Mouse (Mus musculus) right cerebral cortex, postnatal 10 days (tissue): Measurements from ENCODE around the gene Macrod1.

Experiments
- DNase-seq, 2 experiments: peaks; one replicate each; pipeline ENCODE4 v3.0.0; 2021; ENCODE audit warnings: low spot score in 2 of 2

Gene Macrod1

DNA sequence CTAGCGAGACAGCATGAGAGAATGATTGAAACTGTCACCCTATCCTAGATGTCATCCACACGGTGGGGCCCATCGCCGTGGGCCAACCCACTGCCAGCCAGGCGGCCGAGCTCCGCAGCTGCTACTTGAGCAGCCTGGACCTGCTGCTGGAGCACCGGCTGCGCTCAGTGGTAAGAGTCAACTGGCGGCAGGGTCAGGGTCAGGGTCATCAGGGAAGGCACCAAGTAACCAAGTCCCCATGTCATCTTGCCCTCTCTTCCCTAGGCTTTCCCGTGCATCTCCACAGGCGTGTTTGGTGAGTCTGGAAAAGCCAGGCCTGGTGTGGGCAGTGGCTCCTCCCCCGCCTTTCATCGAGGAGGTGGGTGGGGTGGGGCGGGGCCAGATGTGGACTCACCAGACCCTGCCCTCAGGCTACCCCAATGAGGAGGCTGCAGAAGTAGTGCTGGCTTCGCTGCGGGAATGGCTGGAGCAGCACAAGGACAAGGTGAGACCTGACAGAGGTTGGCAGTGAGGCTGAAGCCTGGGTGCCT lies 140.2 kb downstream of the Macrod1 start:
- no peak for DNase-seq

DNA sequence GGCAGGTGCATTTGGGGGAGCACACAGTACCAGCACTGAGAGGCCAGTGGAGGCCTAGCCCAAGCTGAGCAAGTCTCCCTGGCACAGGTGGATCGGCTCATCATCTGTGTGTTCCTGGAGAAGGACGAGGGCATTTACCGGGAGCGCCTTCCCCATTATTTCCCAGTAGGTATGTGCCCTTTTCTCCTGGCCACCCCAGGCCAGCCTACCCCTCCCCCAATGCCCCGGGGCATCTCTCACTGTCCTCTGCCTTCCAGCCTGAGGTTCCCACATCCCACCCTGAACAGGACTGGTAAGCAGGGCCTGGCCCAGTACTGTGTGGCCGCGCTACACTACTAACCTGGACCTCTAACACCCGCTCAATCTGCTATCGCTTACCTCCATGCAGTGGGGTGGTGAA lies 140.8 kb downstream of the Macrod1 start:
- DNase-seq, result no peak

DNA sequence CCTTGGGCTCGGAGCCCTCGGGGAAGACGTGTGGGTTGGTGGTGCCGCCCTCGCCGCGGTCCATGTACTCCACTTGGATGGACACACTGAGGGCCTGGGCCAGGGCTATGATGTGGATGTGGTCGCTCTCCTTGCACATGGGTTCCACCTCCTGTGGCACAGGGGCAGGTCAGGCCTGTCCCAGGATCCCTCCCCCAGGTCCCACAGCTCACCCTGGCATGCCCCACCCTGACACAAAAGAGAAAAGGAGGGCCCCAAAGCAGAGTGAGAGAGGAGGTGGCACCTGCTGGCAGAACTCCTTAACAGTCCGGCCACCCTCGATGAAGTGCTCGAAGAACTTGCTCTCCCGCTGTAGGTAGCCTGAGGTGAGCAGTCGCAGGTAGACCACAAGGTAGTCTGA lies 142.5 kb downstream of the Macrod1 start:
- DNase-seq, result no peak

DNA sequence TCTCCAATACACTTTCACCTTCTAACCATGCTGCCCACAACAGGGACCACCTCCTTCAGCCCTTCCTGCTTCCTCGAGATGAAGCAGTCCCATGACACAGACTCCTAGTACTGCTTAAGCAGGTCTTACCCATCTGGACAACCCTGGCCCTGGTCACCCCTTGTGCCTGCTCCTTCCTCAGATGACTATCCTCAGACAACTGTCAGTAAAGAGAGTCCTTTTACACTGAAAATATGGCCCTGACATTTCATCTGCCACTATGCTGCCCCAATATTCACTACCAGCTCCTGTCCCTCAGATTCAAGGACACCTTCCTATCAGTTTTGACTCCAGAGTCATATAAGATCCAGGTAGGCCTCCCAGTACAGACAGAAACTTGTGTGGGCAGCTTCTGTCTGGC lies 143.8 kb downstream of the Macrod1 start:
- no peak for DNase-seq

DNA sequence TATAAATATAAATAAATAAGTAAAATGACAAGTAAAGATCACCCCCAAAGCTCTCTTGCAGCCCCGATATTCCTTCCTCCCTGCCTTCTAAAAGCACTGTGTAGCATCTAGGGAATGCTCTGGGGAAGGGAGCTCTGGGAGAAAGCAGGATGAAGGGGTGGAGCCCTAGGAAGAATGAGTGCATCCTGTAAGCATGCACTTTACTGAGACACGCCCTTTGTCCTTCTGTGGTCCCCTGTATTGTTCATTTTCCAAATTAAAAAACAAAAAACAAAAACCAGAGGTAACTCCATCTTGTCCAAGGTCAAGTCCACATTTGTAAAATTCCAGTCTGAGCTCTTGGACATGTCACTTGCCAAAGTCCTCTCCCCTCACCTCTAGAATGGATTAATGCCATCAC lies 148.3 kb downstream of the Macrod1 start:
- DNase-seq, result no peak

DNA sequence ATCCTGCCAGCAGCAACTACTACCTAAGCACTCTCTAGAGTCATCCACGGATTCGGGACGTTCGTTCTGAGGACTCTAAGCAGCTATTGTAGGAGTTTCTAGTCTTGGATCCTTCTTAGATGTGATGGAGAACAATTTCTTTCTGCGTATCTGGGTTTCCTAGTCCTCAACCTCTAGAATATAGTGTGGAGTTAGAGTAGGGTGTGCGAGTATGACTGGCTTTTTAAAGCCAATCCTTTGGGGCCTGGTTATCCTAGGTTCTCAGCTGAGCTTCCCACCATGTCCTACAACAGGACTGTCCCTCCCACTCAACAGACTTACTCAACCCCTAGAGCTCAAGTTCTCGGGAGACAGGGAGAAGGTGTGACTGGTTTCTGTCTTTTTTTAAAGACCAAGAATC lies 148.7 kb downstream of the Macrod1 start:
- DNase-seq, result no peak

GRCm38 (mm10) chr19:7205753-7206736 lies 149.4 kb downstream of the Macrod1 start, which contains the start of gene Otub1:
TSS of gene Otub1 (minus strand) at chr19:7206316.
- DNase-seq, result peak; percentile 96

GRCm38 (mm10) chr19:7209907-7210646 lies 153.5 kb downstream of the Macrod1 start:
- no peak for DNase-seq

- no peak for DNase-seq
Observed at GRCm38 (mm10) chr19:7212216-7212615, 155.6 kb downstream of the Macrod1 start.

GRCm38 (mm10) chr19:7213010-7213409 lies 156.4 kb downstream of the Macrod1 start:
- DNase-seq, result no peak

GRCm38 (mm10) chr19:7214484-7214883 lies 157.9 kb downstream of the Macrod1 start:
- peak in 1 of 2 experiments; percentile 61 for DNase-seq

DNA sequence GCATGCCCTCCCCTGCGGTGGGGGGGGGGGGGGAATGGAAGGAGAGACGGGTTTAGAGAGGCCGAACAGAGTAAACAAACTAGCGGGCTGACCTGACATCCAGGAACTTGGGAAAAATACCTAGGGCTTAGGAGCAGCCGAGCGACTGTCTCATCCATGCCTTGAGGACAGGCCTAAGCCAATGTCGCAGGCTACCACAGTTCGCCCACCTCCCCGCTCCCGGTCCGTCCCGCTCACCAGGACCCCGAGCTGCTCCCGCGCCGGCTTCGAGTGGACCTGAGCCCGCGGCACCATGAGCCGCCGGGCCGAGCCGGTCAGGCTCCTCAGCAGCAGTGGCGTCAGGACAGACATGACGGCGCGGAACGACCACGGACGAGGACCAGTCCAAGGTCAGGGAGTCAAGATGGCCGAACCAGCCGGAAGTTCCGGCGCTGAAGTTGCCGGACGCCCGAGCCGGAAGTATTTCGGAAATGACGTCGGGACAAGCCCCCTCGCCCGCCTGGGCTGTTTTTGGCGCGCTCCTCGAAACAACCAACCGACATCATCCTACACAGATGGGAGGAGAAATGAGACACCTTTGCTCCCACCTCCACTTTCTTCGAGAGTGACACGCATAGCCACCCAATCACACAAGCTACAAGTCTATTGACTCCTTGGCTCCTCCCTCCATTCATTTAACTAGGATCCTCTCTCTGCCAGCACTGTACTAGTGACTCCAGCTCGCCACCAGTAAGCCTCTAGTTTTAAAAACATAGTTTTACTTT lies 160.7 kb downstream of the Macrod1 start, which contains the start of gene Cox8a:
Gene Cox8a (minus strand): TSS at position 455 of the 764 bp plus-strand sequence.
- peak; percentile 98 to 99 for DNase-seq

DNA sequence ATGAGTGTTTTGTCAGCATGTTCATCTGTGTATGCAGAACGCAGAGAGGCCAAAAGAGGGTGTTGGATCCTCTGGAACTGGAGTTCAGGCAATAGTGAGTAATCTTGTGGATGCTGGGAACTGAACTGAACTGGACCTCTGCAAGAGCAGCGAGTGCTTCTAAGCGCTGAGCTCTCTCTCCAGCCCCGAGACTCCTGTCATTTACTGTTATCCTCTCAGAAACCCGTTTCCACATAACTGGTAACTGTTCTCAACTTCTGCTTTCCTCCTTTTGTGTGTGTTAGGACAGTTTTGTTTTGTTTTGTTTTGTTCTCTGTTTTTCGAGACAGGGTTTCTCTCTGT lies 161.3 kb downstream of the Macrod1 start:
- DNase-seq, result no peak

- no peak for DNase-seq
Observed at GRCm38 (mm10) chr19:7218753-7219152, 162.1 kb downstream of the Macrod1 start.

DNA sequence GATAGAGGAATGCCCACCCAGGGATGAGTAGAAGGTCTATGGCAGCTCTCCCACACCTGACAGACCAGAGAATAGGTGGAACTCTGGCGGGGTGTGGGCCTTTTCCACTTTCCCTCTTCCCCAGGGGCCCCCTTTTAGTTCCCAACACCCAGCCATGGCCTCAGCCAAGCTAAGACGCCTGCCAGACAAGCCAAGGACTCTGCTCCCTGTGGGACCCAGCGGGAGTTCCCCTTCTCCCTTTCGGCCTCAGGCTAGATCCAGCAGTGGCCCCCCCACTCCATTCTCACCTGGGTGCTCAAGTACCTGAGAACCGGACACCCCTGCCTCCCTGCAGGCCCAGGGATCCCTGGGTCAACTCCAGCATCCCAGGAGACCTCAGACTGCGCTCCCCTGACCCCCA lies 165.6 kb downstream of the Macrod1 start:
- no peak for DNase-seq

- DNase-seq, result no peak
Observed at GRCm38 (mm10) chr19:7223488-7223887, 166.9 kb downstream of the Macrod1 start.

GRCm38 (mm10) chr19:7224253-7224652 lies 167.6 kb downstream of the Macrod1 start:
- no peak for DNase-seq

DNA sequence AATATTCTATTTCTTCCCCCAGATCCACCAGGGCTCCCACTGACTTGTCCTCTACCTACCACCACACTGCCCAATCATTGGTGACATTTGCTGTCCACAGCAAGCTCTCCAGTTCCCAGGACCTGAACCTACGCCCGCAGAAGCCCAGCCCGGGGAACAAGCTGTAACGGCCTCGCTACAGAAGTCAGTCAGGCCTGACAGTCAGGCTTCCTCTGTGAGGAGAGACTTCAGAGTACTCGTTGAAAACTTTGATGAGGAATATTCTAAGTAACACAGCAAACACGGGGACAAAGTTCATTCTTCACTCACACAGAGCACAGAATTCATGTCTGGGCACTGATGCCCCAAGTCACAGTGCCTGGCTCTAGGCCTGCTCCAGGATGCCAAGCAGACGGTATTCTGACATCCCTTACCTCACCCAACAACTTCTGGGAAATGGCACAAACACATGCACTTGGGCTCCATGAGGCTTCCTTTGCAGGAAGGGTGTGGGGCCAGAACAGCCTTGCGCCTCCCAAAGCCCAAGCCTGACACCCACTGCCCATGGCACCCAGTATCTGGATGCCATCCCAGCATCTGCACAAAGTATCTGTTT lies 168.6 kb downstream of the Macrod1 start:
- no peak for DNase-seq

DNA sequence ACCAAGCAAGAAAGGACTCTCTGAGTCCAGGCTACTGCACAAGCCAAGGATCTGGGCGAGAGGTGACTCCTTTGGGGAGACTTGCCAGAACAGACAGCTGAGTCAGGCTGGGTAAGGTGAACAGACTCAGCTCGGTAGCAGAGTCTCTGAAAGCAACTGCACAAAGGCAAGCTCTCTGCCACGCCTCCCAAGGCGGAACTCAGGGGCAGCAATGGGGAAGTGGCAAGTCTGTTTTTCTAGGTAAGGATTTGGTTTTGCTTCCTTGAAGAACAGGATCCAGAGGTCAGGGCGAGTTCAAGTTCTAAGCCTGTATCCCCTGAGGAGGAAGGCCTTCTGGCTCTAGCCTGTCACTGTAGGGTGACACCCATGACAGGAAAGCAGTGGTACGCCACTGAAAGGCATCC lies 169.9 kb downstream of the Macrod1 start:
- no peak for DNase-seq

GRCm38 (mm10) chr19:7234537-7235221 lies 178.1 kb downstream of the Macrod1 start:
- DNase-seq, result peak; percentile 90

DNA sequence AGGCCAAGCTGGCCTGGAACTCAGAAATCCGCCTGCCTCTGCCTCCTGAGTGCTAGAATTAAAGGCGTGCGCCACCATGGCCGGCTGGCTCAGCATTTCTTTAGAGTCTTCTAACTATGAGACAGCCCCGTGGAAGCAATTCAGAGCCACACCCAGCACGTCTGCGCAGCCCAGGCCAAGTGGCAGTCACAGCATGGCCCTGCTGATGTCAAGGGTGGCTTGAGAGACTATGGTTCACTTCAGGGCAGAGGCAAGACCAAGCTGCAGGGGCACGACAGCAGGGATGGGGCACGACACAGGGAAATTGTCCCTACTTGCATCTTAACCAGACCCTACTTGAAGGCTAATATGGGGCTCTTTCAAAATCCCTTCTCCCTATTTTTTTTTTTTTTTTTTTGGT lies 178.9 kb downstream of the Macrod1 start:
- peak in 1 of 2 experiments; percentile 25 for DNase-seq
